Mouse (Mus musculus) layer of hippocampus, adult 11-12 months (tissue): Measurements from ENCODE around the gene Exosc5.
A peak's percentile ranks its signal among the peaks of the same experiment; 100 is the strongest.

Source experiments
- DNase-seq: peaks from one replicate; pipeline ENCODE4 v3.0.0; 2022; ENCODE audit warnings: low spot score

Gene Exosc5

GRCm38 (mm10) chr7:25679971-25680370 is 21.0 kb downstream of the Exosc5 start:
- no peak for DNase-seq

GRCm38 (mm10) chr7:25680514-25681258 is 21.7 kb downstream of the Exosc5 start, which contains the start of gene B9d2:
Gene B9d2, plus strand, starts transcription at chr7:25680780.
- DNase-seq, result peak; percentile 96

GRCm38 (mm10) chr7:25681341-25682231 is 22.6 kb downstream of the Exosc5 start:
- no peak for DNase-seq

- DNase-seq, result no peak
Observed at GRCm38 (mm10) chr7:25683474-25684180, 24.7 kb downstream of the Exosc5 start.

- no peak for DNase-seq
Observed at GRCm38 (mm10) chr7:25684659-25685058, 25.7 kb downstream of the Exosc5 start.

GRCm38 (mm10) chr7:25685926-25686470 is 27.0 kb downstream of the Exosc5 start:
- no peak for DNase-seq

- peak; percentile 54 for DNase-seq
Observed at GRCm38 (mm10) chr7:25686680-25687531, 27.9 kb downstream of the Exosc5 start, which contains the start of gene Tgfb1. Gene Tgfb1, plus strand, starts transcription at chr7:25687002.

GRCm38 (mm10) chr7:25687811-25688401 is 28.9 kb downstream of the Exosc5 start:
- DNase-seq, result no peak

GRCm38 (mm10) chr7:25688810-25689586 is 30.0 kb downstream of the Exosc5 start:
- no peak for DNase-seq

GRCm38 (mm10) chr7:25689603-25690021 is 30.6 kb downstream of the Exosc5 start:
- DNase-seq, result no peak

- DNase-seq, result no peak
Observed at GRCm38 (mm10) chr7:25690051-25690450, 31.1 kb downstream of the Exosc5 start.

GRCm38 (mm10) chr7:25694104-25694503 is 35.1 kb downstream of the Exosc5 start:
- DNase-seq, result no peak

- DNase-seq, result no peak
Observed at GRCm38 (mm10) chr7:25699851-25700250, 40.9 kb downstream of the Exosc5 start.

GRCm38 (mm10) chr7:25700732-25701131 is 41.8 kb downstream of the Exosc5 start:
- no peak for DNase-seq

GRCm38 (mm10) chr7:25702350-25702749 is 43.4 kb downstream of the Exosc5 start:
- no peak for DNase-seq

GRCm38 (mm10) chr7:25703793-25704494 is 45.0 kb downstream of the Exosc5 start:
- DNase-seq, result no peak

- DNase-seq, result no peak
Observed at GRCm38 (mm10) chr7:25704716-25705364, 45.9 kb downstream of the Exosc5 start.

GRCm38 (mm10) chr7:25705801-25706251 is 46.9 kb downstream of the Exosc5 start:
- DNase-seq, result no peak
